Mouse (Mus musculus) retina, adult 2 months (tissue): ENCODE data around the gene Ntn3.

ENCODE experiments used
- DNase-seq: peaks from one replicate; pipeline ENCODE4 v3.0.0-alpha.2; 2012; ENCODE audit warnings: low read depth, low spot score

Gene Ntn3

DNA sequence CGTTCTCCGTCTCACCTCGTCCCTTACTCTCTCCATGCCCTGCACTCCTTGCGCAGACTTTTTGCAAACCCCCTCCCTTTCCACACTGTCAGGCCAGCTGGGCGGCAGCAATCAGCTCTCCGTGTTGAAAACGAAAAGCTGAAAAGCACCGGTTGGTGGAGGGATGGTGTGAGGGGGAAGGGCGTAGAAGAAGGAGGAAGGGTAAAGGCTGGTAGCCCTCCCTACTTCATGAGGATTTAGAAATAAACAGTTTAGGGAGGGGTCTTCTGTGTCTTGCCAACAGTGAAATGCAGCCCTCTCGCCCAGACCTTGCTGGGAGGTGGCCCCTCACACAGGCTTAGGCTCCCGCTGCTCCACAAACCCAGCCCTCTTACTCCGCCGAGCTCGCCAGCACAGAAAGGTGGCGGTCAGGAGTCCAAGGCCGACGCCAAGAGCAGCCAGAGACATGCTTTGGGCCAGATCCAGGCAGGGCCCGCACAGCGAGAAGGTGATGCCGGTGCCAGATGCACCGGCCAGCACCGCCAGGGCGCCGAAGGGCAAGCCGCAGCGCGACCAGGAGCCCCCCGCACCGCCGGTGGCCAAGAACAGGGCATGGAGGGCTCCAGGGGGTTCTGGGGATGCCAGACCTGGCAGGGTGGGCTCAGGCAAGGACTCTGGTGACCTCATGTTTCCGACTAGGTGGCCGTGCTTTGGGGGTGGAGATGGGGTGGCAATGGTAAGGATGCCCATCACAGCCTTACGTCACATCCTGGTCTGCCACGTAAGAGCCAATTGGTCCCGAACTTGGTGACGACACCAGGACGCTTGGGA lies 2.5 kb upstream of the Ntn3 start:
- no peak for DNase-seq

DNA sequence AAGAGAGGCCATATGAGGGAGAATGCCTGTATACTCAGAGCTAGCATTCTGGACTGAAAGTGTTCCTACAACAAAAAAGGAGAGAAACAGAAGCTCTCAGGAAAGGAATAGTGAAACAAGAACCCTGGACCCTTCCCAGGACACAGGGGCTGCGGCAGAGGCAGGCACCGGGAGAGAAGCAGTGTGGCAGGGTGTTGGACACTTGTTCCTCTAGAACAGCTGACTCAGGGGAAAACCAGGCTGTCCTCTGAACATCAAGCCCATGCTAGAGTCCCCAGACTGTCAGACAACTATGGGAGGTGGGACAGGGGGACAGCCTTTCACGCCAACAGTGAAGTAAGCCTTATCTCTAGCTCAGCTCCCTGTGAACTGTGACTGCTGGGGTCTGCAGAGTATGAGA lies 1.3 kb upstream of the Ntn3 start:
- DNase-seq, result no peak

DNA sequence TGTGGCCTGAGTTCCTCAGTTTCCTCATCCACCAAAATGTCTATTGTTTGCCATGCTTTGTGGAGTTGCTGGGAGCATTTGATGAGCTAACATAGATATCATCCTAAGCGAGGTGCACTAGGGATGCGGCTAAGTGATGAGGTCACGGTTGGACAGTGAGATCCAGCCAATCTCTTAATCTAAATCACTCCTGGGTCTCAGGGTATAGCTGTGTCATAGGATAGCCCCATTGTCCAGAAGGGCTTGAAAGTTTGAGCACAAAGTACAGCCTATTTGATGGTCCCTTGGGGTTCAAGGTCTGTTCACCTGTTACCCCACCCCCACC lies 547 bp upstream of the Ntn3 start:
- no peak for DNase-seq

DNA sequence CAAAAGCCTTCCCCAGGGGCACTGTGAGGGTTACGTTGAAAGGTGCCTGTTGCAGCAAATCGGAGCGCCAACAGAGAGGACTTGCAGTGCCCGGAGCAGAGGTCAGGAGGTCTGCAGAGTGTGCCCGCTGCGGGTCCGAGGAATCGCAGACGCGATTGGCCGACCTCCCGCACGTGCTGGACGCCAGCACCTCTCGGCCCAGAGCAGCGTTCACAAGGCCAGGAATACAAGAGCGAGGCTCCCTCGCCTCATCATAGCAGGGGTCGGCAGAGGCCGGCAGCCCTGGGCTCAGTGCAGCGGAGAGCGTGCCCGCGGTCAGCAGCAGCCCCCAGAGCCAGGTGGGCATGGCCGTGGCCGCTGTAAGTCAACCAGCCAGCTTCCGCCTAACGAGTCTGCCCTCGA lies 689 bp downstream of the Ntn3 start:
- no peak for DNase-seq

DNA sequence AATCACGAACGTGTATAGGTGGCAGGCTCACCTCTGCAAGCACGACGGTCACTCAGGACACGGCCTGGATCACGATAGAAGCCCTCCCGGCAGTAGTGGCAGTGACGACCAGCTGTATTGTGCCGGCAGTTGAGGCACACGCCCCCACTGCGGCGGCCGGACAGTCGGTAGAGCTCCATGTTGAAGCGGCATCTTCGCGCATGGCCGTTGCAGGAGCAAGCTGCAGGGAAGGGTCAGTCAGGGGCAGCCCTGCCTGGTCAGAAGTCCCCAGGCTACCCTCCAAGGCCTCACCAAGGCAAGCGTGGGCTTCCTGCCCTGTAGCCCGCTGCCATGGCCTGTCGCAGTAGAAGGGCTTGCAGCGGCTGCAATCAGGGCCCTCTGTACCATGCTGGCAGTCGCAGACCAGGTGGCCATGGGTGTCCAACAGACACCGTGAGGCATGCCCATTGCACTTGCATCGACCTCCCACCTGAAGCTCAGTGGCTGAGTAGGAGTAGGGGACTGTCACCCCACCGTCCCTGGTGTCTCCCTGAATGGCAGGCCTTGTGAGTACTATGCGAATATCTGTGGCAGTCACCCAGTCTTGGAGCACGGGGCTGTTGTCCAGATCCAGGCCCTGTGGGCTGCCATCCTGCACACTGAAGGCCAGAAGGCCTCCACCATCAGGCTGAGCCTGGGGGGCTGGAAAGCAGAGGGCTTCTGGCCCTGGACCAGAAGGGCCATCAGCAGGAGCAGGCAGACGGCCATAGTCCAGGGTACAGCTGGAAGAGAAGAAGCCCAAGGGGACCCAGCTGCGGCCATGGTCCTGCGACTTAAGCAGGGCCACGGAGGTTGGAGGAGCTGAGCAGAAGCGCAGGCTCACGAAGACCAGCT lies 1.3 kb downstream of the Ntn3 start:
- no peak for DNase-seq

DNA sequence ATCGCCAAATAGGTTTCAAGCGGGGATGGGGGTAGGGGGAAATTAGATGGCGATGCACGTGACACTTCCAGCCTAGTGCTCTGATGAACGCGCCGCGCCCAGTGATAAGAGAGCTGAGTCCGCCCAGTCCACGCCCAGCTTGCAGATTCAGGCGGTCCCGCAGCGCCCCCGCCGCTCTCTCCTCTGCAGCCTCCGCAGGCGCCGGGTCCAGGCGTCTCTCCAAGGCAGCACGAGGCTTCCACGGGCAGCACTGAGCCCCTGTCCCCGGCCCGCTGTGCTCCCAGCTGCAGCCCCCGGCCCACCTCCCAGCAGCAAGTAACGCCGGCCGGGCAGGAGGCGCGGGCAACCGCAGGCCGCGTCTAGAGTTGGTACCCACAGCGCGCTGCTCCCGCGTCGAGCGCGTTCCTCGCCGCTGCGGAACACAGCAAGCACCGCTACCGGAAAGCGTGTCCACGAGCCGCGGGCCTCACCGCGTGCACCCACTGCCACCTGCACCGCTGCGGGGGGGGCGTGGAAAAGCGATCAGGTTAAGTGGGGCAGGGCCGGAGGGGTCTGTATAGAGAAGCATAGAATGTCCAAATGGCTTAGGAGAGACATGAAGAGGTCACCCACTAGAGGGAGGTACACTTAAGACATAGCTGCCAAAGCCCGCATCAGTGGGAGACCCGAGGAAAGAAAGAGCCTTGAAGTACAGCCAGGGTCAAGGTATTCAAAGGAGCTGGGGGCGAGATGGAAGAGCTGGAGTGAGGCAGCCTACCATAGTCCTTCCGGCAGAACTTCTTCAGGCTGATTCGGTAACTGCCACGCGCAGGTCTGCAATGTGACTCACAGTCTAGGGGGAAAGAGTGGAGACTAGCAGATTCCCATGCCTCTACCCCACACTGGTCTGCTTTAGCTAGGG lies 2.6 kb downstream of the Ntn3 start:
- DNase-seq, result no peak

DNA sequence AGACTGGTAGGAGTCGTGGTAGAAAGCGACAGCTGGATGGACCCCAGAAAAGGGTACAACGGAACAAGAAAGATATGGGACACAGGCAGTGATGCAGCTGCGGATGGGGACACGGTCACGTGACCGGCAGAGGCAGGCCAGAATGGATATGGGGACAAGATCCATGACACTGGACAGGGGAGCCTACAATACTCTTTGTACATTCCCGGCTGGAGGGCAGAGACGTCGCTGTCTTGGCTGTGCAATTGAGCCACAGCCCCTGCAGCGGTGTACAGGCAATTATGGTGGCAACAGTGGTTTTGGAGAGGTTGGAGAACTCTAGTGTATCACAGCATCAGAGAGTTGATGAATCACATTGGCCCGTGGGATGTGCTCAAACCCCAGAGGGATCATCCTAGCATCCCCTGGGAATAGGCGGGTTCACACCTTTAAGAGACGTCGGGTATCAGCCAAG lies 3.4 kb downstream of the Ntn3 start:
- DNase-seq, result no peak

DNA sequence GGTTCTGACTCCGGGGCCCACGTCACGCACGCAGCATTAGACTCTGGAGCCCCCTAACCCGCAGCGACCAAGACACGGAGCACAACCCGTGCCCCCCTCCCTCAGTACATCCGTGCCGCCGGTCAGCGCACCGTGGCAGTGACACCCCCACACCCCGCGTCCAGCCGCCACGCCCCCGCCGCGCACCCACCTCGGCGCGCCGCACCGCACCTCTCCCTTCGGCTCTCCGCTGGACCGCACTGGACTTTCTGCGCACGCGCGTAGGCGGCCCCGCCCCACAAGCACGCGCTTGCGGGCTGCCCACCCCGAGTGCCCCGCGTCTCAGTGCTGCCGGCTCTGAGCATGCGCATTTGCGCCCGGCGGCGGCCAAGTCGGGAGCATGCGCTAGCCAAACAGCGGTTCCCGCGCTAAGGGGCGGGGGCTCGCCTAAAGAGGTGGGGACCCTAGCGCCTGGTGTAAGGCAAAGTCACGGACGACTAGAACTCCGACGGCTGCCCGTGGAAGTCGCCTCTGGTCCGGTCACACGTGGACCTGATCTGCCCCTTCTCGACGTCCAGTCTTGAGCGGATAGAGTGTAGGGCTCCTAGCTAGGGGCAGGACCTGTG lies 3.9 kb downstream of the Ntn3 start, which contains the start of gene Tbc1d24:
Gene Tbc1d24, minus strand, starts transcription at position 279 of the 605 bp plus-strand sequence.
- peak; percentile 86 for DNase-seq

DNA sequence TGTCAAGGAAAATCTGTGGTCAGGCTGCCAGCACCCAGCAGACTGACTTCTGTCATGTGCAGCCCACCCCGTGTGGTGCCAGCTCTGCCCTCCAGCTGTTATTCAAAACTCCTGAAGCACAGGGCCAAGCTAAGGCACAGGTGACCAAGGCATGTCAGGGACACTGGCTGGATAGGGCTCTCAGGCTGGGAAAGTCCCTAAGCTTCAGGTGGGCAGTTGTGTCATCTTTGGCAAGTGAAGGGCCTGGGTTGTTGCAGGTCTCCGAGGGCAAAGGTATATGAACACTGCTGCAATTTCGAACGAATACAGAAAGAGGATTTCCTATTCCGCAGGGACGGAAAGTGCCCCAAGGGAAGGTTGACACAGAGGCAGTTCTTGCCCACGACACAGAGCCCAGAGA lies 4.5 kb downstream of the Ntn3 start:
- no peak for DNase-seq

DNA sequence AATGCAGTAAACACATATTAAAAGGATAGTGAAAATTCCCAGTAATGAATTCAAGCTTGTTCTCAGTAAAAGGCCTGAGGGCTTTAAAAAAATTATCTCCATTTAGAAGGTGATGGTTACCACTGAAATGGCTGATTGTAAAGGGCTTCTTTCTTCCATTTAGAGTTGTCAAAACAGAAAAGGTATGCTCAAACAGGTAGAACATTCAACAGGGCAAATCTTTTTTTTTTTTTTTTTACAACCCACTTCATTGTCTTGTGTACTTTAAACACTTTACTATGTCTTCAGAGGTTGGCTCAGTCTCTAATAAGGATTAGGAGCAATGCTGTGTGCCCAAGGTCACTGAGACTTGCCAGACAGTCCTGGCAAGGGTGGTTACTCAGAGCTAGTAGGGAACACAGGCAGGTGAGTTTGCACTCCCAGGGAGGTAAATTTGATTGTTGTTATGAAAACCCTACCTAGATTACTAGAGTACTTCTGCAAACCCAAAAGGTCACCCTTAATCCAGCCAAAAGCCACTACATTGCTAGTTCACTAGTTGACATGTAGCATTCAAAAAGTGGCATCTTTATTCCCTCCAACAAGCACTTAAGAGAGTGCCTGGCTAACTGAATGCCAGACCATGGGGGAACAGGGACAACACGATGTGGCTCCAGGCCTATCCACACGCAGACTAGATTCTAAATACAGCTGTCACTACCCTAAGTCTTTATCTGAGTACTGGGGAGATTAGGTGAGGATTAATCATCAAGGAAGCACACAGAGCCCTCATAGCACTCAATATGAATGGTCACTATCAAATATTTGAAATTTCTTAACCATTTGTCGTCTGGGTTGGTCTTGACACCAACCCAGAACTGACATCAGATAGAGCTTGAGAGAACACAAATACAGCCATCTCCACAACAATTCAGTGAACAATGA lies 5.5 kb downstream of the Ntn3 start:
- no peak for DNase-seq

DNA sequence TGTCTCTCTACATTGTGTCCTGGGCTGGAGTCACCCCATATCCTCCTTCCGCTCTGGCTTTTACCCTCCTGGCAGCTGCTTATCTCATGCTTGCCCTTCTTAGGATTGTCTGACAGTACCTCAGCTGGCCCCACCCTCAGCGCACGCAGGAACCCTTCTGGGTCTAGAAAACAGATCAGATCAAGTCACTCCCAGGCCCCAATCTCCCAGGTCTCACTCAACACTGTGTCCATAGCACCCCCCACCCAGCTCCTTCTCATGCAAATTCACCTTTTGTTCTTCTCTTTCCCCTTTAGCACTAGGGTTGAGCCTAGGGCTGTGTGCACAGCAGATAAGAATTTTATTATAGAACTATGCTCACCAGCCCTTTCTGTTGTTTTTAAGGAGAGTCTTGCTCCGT lies 6.3 kb downstream of the Ntn3 start:
- no peak for DNase-seq

DNA sequence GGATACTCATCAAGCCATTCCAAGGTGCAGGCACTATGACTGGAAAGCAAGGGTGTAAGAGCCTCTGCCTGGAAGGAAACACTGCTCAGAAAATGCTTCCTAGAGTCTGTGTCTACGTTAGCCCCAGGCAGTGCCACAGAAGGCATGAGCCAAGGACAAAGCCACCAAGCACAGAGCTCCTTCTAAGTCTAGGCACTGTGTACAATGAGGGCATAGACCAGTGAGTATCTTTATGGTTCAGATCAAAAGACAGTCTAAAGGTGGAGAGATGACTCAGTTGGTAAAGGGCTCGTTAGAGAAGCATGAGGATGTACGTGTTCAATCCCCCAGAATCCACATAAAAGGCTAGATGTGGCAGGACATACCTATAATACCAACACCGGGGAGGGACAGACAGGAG lies 8.2 kb downstream of the Ntn3 start:
- no peak for DNase-seq

DNA sequence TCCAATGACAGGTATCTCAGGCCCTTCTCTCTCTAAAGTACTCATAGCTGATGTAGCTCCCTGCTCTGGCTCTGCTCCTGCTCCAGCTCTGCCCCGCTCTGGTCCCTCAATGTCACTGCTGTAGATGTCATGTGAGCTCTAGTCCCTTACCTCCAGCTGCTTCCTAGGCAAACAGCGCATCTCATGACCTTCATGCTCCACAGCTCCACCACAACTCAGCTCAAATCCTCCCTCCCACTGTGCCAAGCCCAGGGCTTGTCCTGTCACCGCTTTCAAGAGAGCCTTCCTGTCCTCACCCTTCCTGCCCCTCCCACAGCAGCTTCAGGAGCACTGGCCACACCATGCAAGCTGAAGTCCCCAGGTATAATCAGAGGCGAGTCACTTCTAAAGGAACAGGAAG lies 9.6 kb downstream of the Ntn3 start:
- DNase-seq, result no peak

DNA sequence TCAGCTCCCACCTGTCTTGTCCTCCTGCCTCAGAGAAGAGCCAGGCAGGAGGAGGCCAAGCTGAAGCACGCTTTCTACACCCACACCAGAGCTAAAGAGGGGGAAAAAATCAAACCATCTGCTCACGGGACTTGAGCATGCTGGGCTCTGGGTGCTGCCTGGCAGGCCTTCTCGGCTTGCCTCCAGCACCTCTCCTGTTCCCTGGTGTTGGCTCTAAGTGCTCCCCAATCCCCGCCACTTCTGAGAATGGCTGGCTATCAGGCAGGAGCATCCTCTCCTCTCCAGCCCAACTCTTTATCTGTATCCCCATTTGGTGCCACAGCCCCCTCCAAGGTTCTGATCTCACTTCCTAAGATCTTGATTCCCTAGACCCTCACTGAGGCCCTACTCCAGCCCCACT lies 10.1 kb downstream of the Ntn3 start:
- no peak for DNase-seq

DNA sequence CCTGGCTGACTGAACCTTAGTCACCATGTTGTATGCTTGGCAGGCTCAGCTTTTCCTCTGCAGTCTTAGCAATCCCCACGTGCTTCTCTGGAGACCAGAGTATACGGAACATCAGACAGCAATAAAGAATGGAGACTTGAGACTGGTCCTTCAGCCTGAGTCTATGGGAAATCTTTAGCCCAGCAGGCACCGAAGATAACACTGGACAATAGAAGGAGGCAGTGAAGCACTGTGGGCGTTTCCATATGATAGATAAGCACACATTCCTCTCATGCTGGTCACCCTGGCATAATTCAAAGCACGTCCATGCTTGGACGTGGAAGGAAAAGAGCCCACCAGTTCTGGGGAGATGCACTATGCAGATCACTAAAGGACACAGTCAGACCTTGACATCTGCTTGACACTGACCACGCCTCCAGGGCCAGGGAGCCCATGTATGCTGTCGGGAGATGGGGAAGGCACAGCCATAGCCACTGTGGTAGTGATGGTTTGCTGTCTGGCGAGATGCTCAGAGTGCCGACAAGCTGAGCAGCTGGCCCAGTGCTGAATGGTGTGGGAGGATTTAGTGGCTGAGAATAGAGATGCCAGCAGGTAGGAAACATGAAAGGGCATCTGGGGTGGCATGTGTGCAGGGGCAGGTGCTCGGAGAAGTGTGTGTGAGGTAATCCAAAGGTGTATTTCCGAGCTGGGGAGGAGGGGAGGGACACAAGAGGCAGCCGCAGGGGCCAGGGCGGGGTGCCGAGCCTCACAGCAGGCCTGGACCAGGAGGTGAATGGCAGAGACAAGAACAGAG lies 12.1 kb downstream of the Ntn3 start:
- no peak for DNase-seq

DNA sequence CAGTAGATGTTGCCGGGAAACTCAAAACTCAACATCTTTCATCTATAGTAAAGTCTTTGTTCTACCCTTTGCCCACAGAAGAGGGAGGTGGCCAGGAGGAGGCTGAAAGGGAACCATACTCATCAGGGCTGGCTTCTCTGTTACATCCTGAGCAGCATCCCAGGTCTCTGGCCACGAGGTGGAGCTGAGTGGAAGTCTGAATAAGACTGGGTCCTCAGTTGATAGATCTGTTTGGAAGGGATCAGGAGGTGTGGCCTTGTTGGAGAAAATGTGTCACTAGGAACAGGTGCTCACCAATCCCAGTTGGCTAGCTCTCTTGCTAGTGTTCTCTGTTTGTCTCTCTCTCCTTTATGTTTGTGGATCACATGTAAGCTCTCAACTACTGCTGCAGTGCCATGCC lies 14.0 kb downstream of the Ntn3 start:
- no peak for DNase-seq

DNA sequence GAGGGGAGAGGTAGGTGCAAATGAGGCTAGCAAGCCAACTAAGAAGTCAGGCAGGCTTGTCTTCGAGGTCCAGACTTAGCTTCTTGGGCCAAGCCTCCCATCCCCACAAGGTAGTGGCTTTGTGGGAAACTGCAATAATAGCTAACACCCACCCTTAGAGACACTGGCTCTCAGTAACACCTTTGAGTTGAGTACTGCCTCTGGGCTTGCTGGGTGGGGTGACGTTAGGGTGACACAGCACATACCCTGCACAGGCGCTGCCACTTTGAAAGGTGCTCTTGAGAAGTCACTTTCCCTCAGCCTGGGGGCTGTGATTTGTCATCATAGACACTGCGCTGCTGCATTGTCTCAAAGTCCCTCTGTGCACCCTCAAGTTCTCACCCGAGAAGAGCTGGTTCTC lies 15.6 kb downstream of the Ntn3 start:
- DNase-seq, result no peak

DNA sequence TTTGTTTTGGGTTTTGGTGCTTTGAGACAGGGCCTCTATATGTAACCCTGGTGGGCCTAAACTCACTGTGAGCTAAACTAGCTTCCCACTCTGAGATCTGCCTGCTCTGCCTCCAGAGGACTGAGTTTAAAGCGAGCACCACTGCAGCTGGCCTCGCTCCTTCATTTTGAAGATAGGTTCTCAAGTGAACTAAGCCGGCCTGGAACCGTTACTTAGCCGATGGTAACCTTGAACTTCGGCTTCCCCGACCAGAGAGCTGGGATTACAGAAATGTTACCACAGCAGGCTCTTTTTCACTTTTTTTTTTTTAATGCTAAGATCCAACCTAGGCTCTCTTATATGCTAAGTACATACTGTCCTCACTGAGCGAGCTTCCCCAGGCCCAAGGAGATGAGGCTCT lies 16.1 kb downstream of the Ntn3 start:
- no peak for DNase-seq

DNA sequence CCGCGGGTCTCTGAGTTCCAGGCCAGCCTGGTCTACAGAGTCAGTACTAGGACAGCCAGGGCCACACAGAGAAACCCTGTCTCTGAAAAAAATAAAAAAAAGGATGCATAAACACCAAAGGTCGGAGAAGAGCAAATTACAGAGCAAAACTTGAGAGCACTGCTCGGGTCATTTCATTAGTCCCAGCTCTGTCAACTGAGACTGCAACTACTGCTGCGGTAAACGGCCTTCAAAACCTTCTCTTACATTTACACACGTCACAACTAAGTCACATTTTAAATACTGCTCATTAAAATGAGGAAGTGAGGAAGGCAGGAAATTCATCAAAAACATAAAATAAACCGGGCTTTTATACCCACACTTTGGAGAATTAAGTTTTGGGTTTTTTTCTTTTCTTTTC lies 16.5 kb downstream of the Ntn3 start:
- DNase-seq, result no peak

DNA sequence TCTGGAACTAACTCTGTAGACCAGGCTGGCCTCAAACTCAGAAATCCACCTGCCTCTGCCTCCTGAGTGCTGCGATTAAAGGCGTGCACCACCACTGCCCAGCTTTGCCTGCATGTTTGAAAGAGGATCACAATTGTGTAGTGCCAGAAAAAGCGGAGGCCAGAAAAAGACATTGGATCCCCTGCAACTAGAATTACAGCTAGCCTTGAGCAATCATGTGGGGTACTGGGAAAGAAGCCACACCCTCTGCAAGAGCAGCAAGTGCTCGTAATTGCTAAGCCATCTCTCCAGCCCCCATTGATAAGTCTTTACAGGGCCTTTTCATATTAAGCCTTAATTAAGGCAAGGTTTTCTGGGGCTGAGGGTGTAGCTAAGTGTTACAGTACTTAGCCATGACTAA lies 17.9 kb downstream of the Ntn3 start:
- DNase-seq, result no peak
